Mouse (Mus musculus) heart, adult 10 weeks (tissue): ENCODE results near the gene Gng5. TPM values are rescaled to one million over a fixed set of nuclear protein-coding genes. Genes with fewer than 3 reads are reported as not detected.

Experiments used
- polyA plus RNA-seq: library from polyadenylated mRNA; stranded (reverse); fragments of 350-450 nt; fragmentation: Illumina TruSeq; extraction: RNeasy Lipid Tissue Mini Kit (QIAGEN cat#74804); gene quantifications from one replicate; pipeline ENCODE4 v1.2.3, GENCODE M21; 2014; ENCODE audit warnings: low read depth, low replicate concordance

The Gng5 gene
- polyA plus RNA-seq, result 368 TPM

GRCm38 (mm10) chr3:146499431-146500002 lies at the start of gene Gng5, which contains the start of gene Spata1:
Gene Gng5 (plus strand): TSS chr3:146499807.
Gene Spata1 (minus strand): TSS chr3:146499753.

DNA sequence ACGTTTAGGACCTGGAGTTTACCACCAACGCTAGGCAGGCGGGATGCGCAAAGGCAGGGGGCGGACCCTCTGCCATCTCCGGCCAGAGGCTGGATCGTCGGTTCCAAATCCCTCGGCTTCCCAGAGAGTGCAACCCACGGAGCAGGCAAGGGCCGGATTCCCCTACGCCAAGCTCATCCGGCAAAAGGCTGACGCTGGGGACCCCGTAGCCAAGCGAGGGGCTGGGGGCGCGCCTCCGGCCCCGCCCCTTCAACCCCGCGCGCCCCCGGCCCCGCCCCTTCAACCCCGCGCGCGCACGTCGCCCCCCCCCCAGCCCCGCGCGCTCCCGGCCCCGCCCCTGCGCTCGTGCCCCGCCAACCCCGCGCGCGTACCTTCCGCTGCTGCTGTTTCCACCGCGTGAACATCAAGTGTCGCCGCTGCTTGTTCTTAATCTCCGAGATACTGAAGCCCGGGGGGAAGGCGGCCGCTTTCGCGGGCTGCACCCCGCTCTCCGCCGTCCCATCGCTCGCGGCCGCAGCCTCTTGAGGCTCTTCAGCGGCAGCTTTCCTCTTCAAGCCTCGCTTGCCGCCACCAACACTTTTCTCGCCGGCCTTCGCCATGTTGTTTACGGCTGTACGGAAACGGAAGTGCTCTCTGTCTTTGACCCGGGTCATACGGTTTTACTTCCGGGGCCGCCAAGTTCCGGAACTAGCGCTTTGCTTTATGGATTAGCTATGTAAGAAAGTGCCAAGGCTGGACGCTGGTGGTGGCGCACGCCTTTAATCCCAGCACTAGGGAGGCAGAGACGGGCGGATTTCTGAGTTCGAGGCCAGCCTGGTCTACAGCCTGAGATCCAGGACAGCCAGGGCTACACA lies 21.4 kb downstream of the Gng5 start, which contains the start of gene Rpf1:
TSS of gene Rpf1 (minus strand) at position 632 of the 854 bp plus-strand sequence.

Other genes starting within 250 kb of the Gng5 start
- 8.0 TPM for gene Ssx2ip, start 95.2 kb upstream of the Gng5 start, polyA plus RNA-seq
- 5.2 TPM for gene Ctbs, start 50.0 kb upstream of the Gng5 start, polyA plus RNA-seq
- gene Spata1, start 54 bp upstream of the Gng5 start, polyA plus RNA-seq, result 3.0 TPM
- gene Rpf1, start 21.6 kb downstream of the Gng5 start, polyA plus RNA-seq, result 18.2 TPM
- 1.0 TPM for gene Uox, start 70.6 kb downstream of the Gng5 start, polyA plus RNA-seq
- not detected for gene Dnase2b, start 115.8 kb downstream of the Gng5 start, polyA plus RNA-seq
- not detected for gene 4930503B20Rik, start 151.5 kb downstream of the Gng5 start, polyA plus RNA-seq
- gene Samd13, start 185.8 kb downstream of the Gng5 start, polyA plus RNA-seq, result 4.7 TPM